Mouse (Mus musculus) hindbrain, embryonic 14.5 days (tissue): Measurements from ENCODE around the gene Lmx1a. TPM values are rescaled to one million over a fixed set of nuclear protein-coding genes. Genes with fewer than 3 reads are reported as not detected.

Experiments
- ATAC-seq: fragments of 200-750 bp; cut with Nextera tagmentation; 2 replicates; pipeline ENCODE4 v1.8.0; 2017; ENCODE audit warnings: moderate number of reproducible peaks, mild to moderate bottlenecking, moderate TSS enrichment, moderate library complexity; ENCODE audit not compliant: low FRiP score
- DNase-seq: peaks from one replicate; pipeline ENCODE4 v3.0.0-alpha.2; 2015; ENCODE audit warnings: low spot score
- H3K27ac ChIP-seq: fragments of 300-500 bp; sonication (generic); 2 replicates; pipeline ENCODE4 v1.5.1; 2014; ENCODE audit warnings: mild to moderate bottlenecking, moderate library complexity
- H3K27me3 ChIP-seq: fragments of 300-500 bp; sonication (generic); 2 replicates; pipeline ENCODE4 v1.6.1; 2014; ENCODE audit warnings: mild to moderate bottlenecking, low read length, mixed read lengths; ENCODE audit not compliant: control insufficient read depth, insufficient read depth
- H3K36me3 ChIP-seq: fragments of 300-500 bp; sonication (generic); replicated peaks from 2 replicates; pipeline ENCODE4 v1.6.1; 2014; ENCODE audit not compliant: control insufficient read depth, insufficient read depth
- H3K4me1 ChIP-seq: fragments of 300-500 bp; sonication (generic); replicated peaks from 2 replicates; pipeline ENCODE4 v1.6.1; 2014; ENCODE audit warnings: antibody characterized with exemption, low read length, mixed read lengths; ENCODE audit not compliant: control insufficient read depth, insufficient read depth
- H3K4me2 ChIP-seq: fragments of 300-500 bp; sonication (generic); replicated peaks from 2 replicates; pipeline ENCODE4 v1.6.1; 2014; ENCODE audit warnings: mild to moderate bottlenecking, moderate library complexity
- H3K4me3 ChIP-seq: fragments of 300-500 bp; sonication (generic); replicated peaks from 2 replicates; pipeline ENCODE4 v1.5.1; 2014; ENCODE audit warnings: mild to moderate bottlenecking, low read length
- H3K9ac ChIP-seq: fragments of 300-500 bp; sonication (generic); 2 replicates; pipeline ENCODE4 v1.6.1; 2014
- H3K9me3 ChIP-seq: fragments of 300-500 bp; sonication (generic); 2 replicates; pipeline ENCODE4 v1.6.1; 2016; ENCODE audit warnings: low read length; ENCODE audit not compliant: control insufficient read depth
- WGBS: fragments of 180-500 bp; shearing (Covaris S2); extraction: QIAGEN DNeasy Blood & Tissue Kit; methylation state at CpG from one replicate; pipeline ENCODE4 v1.1.7; 2014; 5-methylcytosine and 5-hydroxymethylcytosine counted together
- polyA plus RNA-seq: library from polyadenylated mRNA; unstranded; fragments of >200 nt; fragmentation: Nextera tagmentation; extraction: Ambion mirVana; gene quantifications from 2 replicates; pipeline ENCODE4 v1.2.1, GENCODE M21; 2014

Gene Lmx1a
- polyA plus RNA-seq, 1 experiment from 2014 or later, result 3.3 TPM

DNA sequence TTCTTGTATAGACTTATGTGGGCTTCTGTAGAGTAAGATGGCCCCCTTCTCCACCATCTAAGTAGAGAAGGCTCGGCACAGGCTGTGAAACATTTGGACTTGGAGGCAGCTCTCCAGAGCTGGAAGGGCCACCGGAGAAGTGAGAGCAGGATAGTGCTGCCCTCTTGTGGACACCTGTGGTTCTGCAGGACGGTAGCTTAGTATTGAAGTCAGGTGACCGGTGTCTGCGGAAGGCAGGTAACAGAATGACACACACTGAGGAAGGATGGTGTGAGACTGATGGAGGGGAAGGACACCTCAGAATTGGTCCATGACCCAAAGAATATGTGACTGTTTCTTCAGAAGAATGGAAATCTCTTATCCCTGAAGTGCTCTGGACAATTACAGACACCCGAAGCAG, 19.2 kb upstream of the Lmx1a start:
- Histone ChIP-seq H3K4me3 (no peak overlapping the region), H3K4me1 (no peaks in the 10 kb centered on the region), H3K9me3 (no peaks in the 10 kb centered on the region), H3K9ac (no peak overlapping the region), H3K4me2 (no peak overlapping the region), H3K36me3 (no peaks in the 10 kb centered on the region), H3K27me3 (peaks cover 36% of the 10 kb centered on the region), H3K27ac (no peak overlapping the region)
- DNase-seq, result peak; percentile 74
- ATAC-seq, result no peak
- WGBS, result 38% methylated on average over 6 of the region's 6 CpGs

DNA sequence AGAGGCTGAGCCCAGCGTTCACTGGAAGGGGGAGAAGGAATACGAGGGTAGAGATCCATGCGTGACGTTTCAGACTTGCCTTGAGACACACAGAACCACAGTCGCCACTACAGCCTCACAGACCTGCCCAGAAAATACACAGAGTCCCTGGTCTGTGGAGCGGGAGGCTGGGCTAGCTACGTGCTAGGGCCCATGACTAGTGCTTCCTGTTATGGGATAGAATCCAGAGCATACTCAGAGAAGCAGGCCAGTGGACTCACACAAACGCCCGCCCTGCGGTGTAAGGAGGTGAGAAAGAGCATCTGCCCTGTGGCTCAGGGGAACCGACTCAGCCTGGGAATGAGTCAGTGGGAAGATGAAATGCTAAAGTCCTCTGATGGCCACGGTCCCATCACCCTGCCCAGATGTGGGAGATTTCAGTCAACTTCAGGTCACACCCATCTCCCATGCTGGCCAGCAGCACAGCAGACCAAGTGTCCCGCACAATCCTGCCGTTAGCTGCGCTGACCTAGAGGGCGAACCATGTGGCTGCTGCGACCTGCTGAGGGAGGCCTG, 16.5 kb upstream of the Lmx1a start:
- Histone ChIP-seq H3K4me1 (no peaks in the 10 kb centered on the region), H3K4me3 (no peak overlapping the region), H3K9me3 (no peaks in the 10 kb centered on the region), H3K36me3 (no peaks in the 10 kb centered on the region), H3K27me3 (peaks cover 27% of the 10 kb centered on the region), H3K4me2 (no peak overlapping the region), H3K9ac (no peak overlapping the region), H3K27ac (no peak overlapping the region)
- ATAC-seq, result no peak
- WGBS, result 32% methylated on average over 17 of the region's 17 CpGs
- no peak for DNase-seq

DNA sequence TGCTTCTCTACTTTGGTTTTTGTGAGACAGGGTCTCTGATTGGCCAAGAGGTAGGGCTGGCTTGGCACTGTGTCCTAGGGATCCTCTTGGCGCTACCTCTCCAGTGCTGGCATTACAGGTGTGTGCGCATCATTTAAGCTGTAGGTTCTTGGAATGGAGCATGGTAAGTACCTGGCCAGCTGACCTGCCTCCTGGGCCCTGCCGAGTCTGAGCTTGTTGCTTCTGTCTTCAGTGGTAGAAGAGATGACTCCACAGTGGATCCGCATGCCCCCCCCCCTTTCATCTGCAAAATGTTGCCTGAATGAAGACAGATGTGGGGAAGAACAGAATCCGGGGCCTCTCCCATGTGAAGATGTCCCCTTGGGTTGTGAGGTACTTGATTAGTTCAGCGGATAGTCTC, 10.0 kb upstream of the Lmx1a start:
- Histone ChIP-seq H3K9ac (no peak overlapping the region), H3K9me3 (peaks cover 19% of the 10 kb centered on the region), H3K27me3 (peaks cover 3% of the 10 kb centered on the region; the same call in 1 of the 2 replicates), H3K36me3 (no peaks in the 10 kb centered on the region), H3K4me2 (no peak overlapping the region), H3K4me3 (no peak overlapping the region), H3K4me1 (no peaks in the 10 kb centered on the region), H3K27ac (no peak overlapping the region)
- ATAC-seq (no peak), DNase-seq (no peak)
- 95% methylated on average over 6 of the region's 6 CpGs for WGBS

DNA sequence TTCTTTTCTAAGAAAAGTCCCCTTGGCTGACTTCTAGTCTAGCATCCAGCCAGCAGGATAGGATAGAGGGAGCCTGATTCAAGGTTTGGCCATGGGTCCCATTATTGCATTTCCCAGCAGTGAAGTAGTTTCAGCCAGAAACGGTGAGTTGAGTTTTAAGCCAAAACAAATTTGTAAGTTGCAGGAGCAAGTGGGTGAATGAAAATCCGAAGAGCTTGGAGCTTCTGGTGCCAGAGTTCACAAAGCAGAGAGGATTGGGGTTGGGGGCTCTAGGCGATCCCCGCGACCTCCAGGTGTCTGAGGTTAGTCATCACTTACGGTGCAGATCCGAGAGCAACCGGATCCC, 1.1 kb upstream of the Lmx1a start:
- H3K27me3 ChIP-seq, result peaks cover 70% of the 10 kb centered on the region
- WGBS, result 0% methylated on average over 8 of the region's 8 CpGs
- H3K9me3 ChIP-seq, result peaks cover 14% of the 10 kb centered on the region
- ATAC-seq, result no peak
- H3K9ac ChIP-seq, result peak overlapping the region; percentile 47; the same call in 1 of the 2 replicates
- H3K4me2 ChIP-seq, result peak overlapping the region; percentile 62
- H3K27ac ChIP-seq, result no peak overlapping the region
- no peaks in the 10 kb centered on the region for H3K36me3 ChIP-seq
- peak overlapping the region; percentile 36 for H3K4me3 ChIP-seq
- DNase-seq, result no peak
- peaks cover 10% of the 10 kb centered on the region for H3K4me1 ChIP-seq

DNA sequence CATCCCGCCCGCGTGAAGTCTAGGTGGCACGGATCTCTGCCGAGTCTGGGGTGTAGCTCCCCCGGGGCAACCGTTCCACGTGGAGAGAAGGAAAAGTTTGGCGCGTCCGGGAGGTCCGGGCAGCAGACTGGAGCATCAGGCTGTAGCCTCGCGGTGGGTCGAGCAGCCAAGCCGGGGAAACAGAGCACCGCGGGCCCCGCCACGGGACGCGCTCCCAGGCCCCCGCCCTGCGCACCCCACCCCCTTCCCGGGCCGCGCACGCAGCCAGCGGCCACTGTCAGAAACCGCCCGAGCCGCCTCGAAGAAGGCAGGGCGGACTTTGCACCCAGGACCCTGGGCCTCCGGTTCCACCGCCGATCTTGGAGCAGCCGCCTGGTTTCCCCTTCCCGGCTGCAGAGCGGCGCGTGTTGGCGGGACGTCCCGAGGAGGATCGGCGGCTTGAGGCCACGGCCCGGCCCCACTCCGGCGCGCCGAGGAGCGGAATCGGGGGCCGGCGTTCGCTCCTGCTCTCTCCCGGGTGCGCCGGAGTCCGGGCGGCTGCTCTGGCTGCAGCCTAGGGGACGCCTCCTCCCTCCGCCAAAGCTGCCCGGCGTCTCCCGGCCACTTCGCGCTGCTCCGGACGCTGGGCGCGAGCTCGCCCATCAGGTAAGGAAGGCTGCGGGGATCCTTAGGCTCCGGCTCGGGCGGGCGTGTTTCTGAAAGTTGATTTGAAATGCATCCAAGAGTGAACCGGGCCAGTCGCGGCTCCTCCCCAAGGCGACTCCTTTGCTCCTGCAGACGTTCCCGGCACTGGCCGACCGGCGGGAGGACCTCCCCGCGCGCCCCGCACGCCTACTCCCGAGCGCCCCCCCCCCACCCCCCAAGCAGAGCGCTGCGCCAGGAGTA, 448 bp upstream of the Lmx1a start:
- Histone ChIP-seq H3K4me2 (peak overlapping the region; percentile 62), H3K9me3 (peaks cover 13% of the 10 kb centered on the region), H3K9ac (peak overlapping the region; percentile 47), H3K27ac (no peak overlapping the region), H3K4me3 (peak overlapping the region; percentile 36), H3K36me3 (no peaks in the 10 kb centered on the region), H3K27me3 (peaks cover 75% of the 10 kb centered on the region), H3K4me1 (peaks cover 10% of the 10 kb centered on the region)
- DNase-seq, result no peak
- under 1% methylated on average over 82 of the region's 98 CpGs for WGBS
- ATAC-seq, result peak; percentile 43

DNA sequence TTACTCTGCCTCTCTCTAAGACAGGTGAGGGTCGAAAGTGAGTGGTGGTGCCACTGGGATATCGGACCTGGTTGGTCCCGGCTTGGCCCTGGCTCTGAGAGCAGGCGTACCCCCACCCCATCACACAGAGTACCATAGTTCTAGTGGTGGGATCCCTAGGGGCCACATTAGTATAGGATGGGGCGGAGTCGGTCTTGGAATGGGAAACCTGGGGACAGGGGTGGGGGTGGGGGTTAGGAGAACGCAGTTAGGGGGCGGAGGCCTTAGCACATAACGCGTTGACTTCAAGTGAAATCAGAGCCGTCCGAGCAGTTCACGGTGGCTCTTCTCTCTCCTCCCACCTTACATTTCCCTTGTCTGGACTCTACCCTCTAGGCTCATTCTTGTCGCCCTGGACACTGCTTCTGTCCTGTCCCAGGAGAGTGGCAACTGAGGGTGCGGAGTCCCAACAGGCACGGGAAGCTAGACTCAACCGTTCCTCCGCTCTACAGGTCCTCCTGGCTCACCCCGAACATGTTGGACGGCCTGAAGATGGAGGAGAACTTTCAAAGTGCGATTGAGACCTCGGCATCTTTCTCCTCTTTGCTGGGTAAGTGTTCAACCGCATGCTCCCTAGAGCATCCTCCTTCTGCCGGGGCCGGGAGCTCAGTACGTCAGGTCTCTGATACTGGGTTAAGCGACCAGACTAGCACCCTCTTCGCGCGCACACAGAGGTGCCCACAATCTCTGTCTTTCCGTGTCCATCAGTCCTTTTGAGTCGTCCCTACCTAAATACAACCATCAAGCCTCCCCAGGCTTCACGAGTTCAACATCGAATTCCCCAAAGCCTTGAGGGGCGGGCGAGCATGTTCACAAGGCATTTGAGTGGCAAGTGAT, 463 bp downstream of the Lmx1a start:
- Histone ChIP-seq H3K9ac (0 out of 2 replicates have a peak overlapping the region, but pooled peaks have one; percentile 47), H3K27ac (peak overlapping the region; percentile 4; the same call in 1 of the 2 replicates)

DNA sequence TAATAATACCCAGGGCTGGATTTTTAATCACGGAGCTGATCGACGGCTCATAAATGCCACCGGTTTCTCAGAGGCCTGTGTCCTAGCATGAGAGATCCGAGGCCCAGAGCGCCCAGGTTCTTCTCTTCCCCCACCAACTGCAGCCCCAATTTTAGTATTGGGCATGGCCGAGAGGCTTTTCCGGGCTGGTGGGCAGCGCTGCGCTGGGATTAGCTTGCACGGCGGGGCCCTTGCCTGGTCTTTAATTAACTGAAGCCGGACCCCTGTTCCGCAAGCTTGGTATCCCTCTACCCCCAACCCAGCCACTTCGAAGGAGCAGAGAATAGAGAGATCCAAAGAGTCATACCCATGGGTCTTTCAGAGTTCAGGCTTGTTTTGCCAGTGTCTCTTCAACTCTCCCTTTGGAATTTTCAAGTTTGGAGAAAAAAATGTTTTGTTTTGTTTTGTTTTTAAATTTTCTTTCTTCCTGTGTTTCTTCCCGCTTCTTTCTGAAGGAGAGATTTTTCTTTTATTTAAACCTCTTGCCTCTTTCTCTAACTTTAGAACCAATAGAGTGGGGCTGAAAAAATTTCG, 1.2 kb downstream of the Lmx1a start:
- Histone ChIP-seq H3K27me3 (peaks cover 92% of the 10 kb centered on the region), H3K36me3 (no peaks in the 10 kb centered on the region), H3K27ac (no peak overlapping the region), H3K9me3 (no peaks in the 10 kb centered on the region), H3K4me2 (no peak overlapping the region), H3K4me1 (peaks cover 10% of the 10 kb centered on the region), H3K4me3 (peak overlapping the region; percentile 36), H3K9ac (no peak overlapping the region; the same call in 1 of the 2 replicates)
- under 1% methylated on average over 17 of the region's 17 CpGs for WGBS
- ATAC-seq (no peak), DNase-seq (no peak)

More for the DNA sequence above, 463 bp downstream of the Lmx1a start:
- peak overlapping the region; percentile 62 for H3K4me2 ChIP-seq
- H3K36me3 ChIP-seq, result no peaks in the 10 kb centered on the region
- H3K4me3 ChIP-seq, result peak overlapping the region; percentile 36
- DNase-seq, result no peak
- peaks cover 4% of the 10 kb centered on the region for H3K9me3 ChIP-seq
- H3K4me1 ChIP-seq, result peaks cover 10% of the 10 kb centered on the region
- ATAC-seq, result peak; percentile 54
- WGBS, result under 1% methylated on average over 36 of the region's 36 CpGs
- H3K27me3 ChIP-seq, result peaks cover 84% of the 10 kb centered on the region

DNA sequence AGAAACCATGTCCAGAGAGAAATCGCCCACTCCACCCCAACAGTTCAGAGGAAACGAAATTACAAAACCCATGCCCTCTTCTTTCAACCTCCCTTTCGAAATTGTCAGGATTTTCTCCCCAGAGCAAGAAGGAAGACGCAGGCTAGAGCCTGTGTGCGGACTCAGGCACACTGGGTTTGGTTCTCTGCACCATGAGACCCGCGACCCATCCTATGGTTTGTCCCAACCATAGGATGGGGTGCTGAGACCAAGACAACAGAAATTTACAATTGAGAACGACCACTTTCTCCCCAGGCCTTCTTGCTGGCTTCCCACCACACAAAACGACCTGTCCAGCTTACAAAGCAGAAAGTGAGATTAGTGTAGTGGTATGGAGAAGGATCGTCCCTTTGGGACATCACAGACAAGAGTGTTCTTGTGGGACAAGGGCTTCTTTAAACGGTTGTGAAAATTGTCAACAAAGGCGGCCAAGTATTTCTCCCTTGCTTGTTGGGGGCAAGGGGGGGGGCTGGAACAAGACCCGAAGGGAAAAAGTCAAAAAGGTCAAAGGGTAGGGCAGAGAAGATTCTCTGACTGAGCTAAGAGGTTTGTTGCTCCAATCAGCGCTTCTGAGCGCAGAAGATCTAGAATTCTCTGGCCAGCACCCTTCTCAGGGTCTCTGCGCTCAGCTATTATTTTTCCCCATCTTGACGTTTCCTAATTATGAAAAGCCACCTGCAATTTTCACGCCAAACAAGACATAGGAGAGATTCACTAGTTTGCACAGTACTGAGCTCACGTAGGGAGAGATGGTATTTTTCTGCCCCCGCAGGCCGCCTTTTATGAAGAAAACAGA, 1.9 kb downstream of the Lmx1a start:
- Histone ChIP-seq H3K27ac (no peak overlapping the region), H3K9ac (0 out of 2 replicates have a peak overlapping the region, but pooled peaks have one; percentile 14), H3K27me3 (peaks cover 95% of the 10 kb centered on the region), H3K9me3 (no peaks in the 10 kb centered on the region), H3K4me3 (peak overlapping the region; percentile 20), H3K36me3 (no peaks in the 10 kb centered on the region), H3K4me2 (0 out of 2 replicates have a peak overlapping the region, but pooled peaks have one; percentile 4), H3K4me1 (peaks cover 10% of the 10 kb centered on the region)
- no peak for ATAC-seq
- no peak for DNase-seq
- WGBS, result 3% methylated on average over 21 of the region's 21 CpGs
